Mouse (Mus musculus) forebrain, postnatal 0 days (tissue): ENCODE measurements at regions not wholly inside any gene's neighbourhood (a gene's known extent, or its start where the extent isn't known, plus 50 kb on each side); places are given as distances from the start of the nearest gene placed in this dataset.
"Not testable (repeated sequence)": the region's sequence is repeated elsewhere in the genome, so short reads cannot be mapped to it uniquely, and the experiment has no call there.

Experiments used
- ATAC-seq: fragments of 200-750 bp; cut with Nextera tagmentation; 2 replicates; pipeline ENCODE4 v1.8.0; 2017; ENCODE audit warnings: mild to moderate bottlenecking, moderate library complexity
- DNase-seq: peaks from one replicate; pipeline ENCODE4 v3.0.0-alpha.2; 2015
- H3K27ac ChIP-seq: fragments of 300-500 bp; sonication (generic); 2 replicates; pipeline ENCODE4 v1.5.1; 2014; ENCODE audit warnings: low read depth, mild to moderate bottlenecking, antibody characterized with exemption, low read length, moderate library complexity, mixed read lengths
- H3K27me3 ChIP-seq: fragments of 300-500 bp; sonication (generic); 2 replicates; pipeline ENCODE4 v1.6.1; 2014; ENCODE audit warnings: mild to moderate bottlenecking, low read length, mixed read lengths; ENCODE audit not compliant: insufficient read depth
- H3K36me3 ChIP-seq: fragments of 300-500 bp; sonication (generic); 2 replicates; pipeline ENCODE4 v1.6.1; 2014; ENCODE audit warnings: mild to moderate bottlenecking, moderate library complexity; ENCODE audit not compliant: insufficient read depth
- H3K4me1 ChIP-seq: fragments of 300-500 bp; sonication (generic); 2 replicates; pipeline ENCODE4 v1.6.1; 2014; ENCODE audit warnings: antibody characterized with exemption; ENCODE audit not compliant: insufficient read depth
- H3K4me2 ChIP-seq: fragments of 300-500 bp; sonication (generic); 2 replicates; pipeline ENCODE4 v1.6.1; 2014; ENCODE audit warnings: low read depth, mild to moderate bottlenecking, moderate library complexity
- H3K4me3 ChIP-seq: fragments of 300-500 bp; sonication (generic); 2 replicates; pipeline ENCODE4 v1.5.1; 2014; ENCODE audit warnings: low read depth, low read length, mixed read lengths
- H3K9ac ChIP-seq: fragments of 300-500 bp; sonication (generic); 2 replicates; pipeline ENCODE4 v1.6.1; 2014; ENCODE audit warnings: mild to moderate bottlenecking
- H3K9me3 ChIP-seq: fragments of 300-500 bp; sonication (generic); 2 replicates; pipeline ENCODE4 v1.6.1; 2016; ENCODE audit warnings: low read length
- CTCF ChIP-seq: sonication (generic); IDR thresholded peaks from 2 replicates; pipeline ENCODE4 v1.5.1; 2016; ENCODE audit warnings: antibody characterized with exemption, control low read depth, low read depth
- WGBS: fragments of 180-500 bp; shearing (Covaris S2); extraction: QIAGEN DNeasy Blood & Tissue Kit; methylation state at CpG from one replicate; pipeline ENCODE4 v1.1.7; 2014; 5-methylcytosine and 5-hydroxymethylcytosine counted together

DNA sequence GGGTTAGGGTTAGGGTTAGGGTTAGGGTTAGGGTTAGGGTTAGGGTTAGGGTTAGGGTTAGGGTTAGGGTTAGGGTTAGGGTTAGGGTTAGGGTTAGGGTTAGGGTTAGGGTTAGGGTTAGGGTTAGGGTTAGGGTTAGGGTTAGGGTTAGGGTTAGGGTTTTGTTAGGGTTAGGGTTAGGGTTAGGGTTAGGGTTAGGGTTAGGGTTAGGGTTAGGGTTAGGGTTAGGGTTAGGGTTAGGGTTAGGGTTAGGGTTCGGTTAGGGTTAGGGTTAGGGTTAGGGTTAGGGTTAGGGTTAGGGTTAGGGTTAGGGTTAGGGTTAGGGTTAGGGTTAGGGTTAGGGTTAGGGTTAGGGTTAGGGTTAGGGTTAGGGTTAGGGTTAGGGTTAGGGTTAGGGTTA lies 124.7 kb upstream of the Fgf14 start:
- not testable (repeated sequence) for H3K27me3 ChIP-seq, H3K27ac ChIP-seq, H3K4me1 ChIP-seq, H3K9me3 ChIP-seq, H3K4me3 ChIP-seq, ATAC-seq, H3K4me2 ChIP-seq, H3K9ac ChIP-seq, DNase-seq, H3K36me3 ChIP-seq
- 14% methylated on average over 1 of the region's 1 CpGs for WGBS

DNA sequence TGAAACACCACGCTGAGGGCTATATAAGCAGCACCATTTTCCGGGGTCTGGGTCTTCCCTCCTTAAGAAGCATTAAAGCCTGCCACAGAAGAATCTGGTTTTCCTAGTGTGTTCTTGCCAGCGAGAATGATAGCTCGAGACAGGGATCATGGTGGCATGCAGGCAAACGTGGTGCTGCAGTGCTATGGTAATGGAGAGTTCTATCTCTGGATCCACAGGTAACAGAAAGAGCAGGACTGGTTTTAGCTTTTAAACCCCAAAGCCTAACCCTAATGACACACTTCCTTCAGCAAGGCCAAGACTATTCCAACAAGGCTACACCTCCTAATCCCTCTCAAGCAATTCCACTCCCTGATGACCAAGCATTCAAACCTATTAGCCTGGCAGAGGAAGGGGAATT lies 123.5 kb upstream of the Fgf14 start:
- Histone ChIP-seq H3K27ac (no peak overlapping the region), H3K4me1 (no peaks in the 10 kb centered on the region), H3K36me3 (no peaks in the 10 kb centered on the region), H3K27me3 (no peaks in the 10 kb centered on the region), H3K9me3 (no peaks in the 10 kb centered on the region), H3K4me2 (no peak overlapping the region), H3K9ac (no peak overlapping the region), H3K4me3 (no peak overlapping the region)
- DNase-seq (no peak), ATAC-seq (no peak)
- WGBS: 90% methylated on average over 5 of the region's 5 CpGs
- no peak for TF ChIP-seq CTCF

DNA sequence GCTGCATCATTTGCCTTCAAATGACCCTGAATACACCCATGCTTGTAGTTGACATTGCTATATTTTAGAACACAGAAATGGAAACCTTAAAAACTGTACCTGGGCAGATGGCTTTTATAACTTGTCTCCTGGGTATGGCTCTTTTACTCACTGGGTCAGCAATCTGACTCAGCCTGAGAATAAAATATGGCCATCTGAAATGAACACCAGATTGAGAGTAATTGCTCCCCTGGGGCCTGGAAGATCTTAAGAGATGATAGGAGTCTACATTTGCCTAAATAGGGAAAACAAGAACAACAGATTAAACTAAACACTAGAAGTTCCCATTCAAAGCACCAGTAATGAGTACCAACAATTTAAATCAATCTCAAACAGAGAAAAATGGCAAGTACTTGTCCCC lies 98.5 kb upstream of the Fgf14 start:
- no peak for DNase-seq
- no peaks in the 10 kb centered on the region for H3K9me3 ChIP-seq
- no peak for ATAC-seq

DNA sequence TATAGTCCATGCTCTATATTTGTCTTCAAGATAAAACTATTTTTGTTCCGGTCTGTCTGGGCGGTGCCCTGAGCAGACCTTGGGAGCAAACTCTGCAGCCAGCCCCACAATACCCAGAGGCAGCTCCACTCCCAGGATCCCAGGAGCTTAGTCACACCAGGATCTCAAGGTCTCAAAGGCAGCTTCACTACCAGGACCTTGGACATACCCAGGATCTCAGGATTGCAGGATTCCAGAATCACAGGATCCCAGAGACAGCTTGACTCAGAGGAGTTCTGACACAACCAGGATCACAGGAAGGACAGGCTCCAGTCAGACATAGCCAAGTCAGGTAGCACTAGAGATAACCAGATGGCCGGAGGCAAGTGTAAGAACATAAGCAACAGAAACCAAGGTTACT lies 91.1 kb upstream of the Fgf14 start:
- no peak overlapping the region for H3K4me3 ChIP-seq
- DNase-seq (no peak), ATAC-seq (no peak)
- WGBS: 93% methylated on average over 3 of the region's 3 CpGs
- no peaks in the 10 kb centered on the region for H3K27me3 ChIP-seq
- H3K27ac ChIP-seq: no peak overlapping the region
- no peaks in the 10 kb centered on the region for H3K4me1 ChIP-seq
- TF ChIP-seq CTCF: no peak
- H3K9me3 ChIP-seq: no peaks in the 10 kb centered on the region
- no peak overlapping the region for H3K4me2 ChIP-seq
- no peak overlapping the region for H3K9ac ChIP-seq
- H3K36me3 ChIP-seq: no peaks in the 10 kb centered on the region

More for the DNA sequence above, 98.5 kb upstream of the Fgf14 start:
- no peak overlapping the region for H3K9ac ChIP-seq
- H3K4me2 ChIP-seq: no peak overlapping the region
- H3K4me3 ChIP-seq: no peak overlapping the region
- H3K27me3 ChIP-seq: no peaks in the 10 kb centered on the region
- no peaks in the 10 kb centered on the region for H3K36me3 ChIP-seq
- no peak for TF ChIP-seq CTCF
- H3K4me1 ChIP-seq: no peaks in the 10 kb centered on the region
- H3K27ac ChIP-seq: no peak overlapping the region

DNA sequence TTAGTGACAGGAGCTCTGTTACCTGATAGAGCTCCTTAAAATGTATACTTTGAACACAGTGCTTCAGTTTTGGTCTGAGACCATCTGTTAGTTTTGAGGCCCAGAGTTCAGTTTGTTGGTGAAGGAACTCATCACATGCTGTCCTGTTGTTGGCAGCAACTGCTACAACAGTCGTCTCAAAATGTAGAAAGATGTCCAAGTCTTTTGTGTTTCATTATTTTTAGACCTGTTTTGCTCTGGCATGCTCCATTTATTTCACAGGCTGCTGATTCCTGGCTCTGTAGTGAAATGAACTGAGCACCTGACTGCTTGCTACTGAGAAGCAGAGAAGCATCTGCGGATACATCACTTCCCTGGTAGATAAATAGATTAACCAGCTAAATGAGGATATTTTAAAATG lies 90.3 kb upstream of the Fgf14 start:
- H3K9me3 ChIP-seq: no peaks in the 10 kb centered on the region
- H3K27me3 ChIP-seq: no peaks in the 10 kb centered on the region
- no peak for TF ChIP-seq CTCF
- no peak overlapping the region for H3K4me2 ChIP-seq
- H3K4me3 ChIP-seq: no peak overlapping the region
- ATAC-seq (no peak), DNase-seq (no peak)
- no peak overlapping the region for H3K27ac ChIP-seq
- no peak overlapping the region for H3K9ac ChIP-seq
- WGBS: 59% methylated on average over 2 of the region's 2 CpGs
- H3K36me3 ChIP-seq: no peaks in the 10 kb centered on the region
- H3K4me1 ChIP-seq: no peaks in the 10 kb centered on the region

DNA sequence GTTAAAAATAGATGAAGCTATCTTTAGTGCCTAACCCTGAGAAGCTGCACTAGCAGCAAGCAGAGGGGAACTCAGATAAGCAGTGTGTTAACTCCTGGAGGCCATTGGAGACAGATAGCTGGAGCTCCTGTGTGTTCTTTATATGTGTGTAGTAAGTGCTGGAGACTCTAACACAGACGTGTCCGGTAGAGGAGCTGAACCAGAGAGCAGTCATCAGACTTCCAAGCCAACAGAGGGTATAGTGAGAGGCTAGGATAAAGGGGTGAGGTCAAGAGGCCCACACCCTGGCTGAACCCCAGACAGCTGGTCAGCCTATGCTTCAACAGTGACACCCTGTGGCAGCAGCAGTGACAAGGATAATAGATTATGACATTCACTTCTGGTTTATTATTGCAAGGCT lies 65.6 kb upstream of the Fgf14 start:
- WGBS: 30% methylated on average over 2 of the region's 2 CpGs
- Histone ChIP-seq H3K36me3 (no peaks in the 10 kb centered on the region), H3K9me3 (no peaks in the 10 kb centered on the region), H3K27me3 (no peaks in the 10 kb centered on the region), H3K27ac (no peak overlapping the region), H3K4me2 (no peak overlapping the region), H3K4me1 (no peaks in the 10 kb centered on the region), H3K4me3 (no peak overlapping the region), H3K9ac (no peak overlapping the region)
- DNase-seq (peak; percentile 10), ATAC-seq (no peak)
- peak; percentile 58 for TF ChIP-seq CTCF
